Mouse (Mus musculus) stomach, postnatal 0 days (tissue): ENCODE data around the gene Gm6583.

Experiments used
- CTCF ChIP-seq: IDR thresholded peaks from 2 replicates; pipeline ENCODE4 v1.5.1; 2016; ENCODE audit warnings: antibody characterized with exemption, low read depth, mild to moderate bottlenecking, moderate library complexity
- EP300 ChIP-seq: optimal IDR thresholded peaks from 2 replicates; pipeline ENCODE3; 2016; ENCODE audit warnings: antibody characterized with exemption

DNA sequence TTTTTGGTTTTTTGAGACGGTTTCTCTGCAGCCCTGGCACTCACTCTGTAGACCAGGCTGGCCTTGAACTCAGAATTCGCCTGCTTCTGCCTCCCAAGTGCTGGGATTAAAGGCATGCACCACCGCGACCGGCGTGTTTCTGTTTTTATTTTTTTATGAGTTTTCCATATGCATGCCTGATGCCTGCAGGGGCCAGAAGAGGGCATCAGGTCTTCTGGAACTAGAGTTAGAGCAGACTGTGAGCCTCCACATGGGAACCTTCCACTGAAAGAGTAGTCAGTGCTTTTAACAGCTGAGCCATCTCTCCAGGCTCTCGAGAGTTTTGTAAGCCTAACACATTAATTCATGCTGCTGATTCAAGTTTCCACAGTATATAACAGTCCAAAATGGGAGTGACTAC lies 16.6 kb downstream of the Gm6583 start:
- TF ChIP-seq CTCF (peak; percentile 32), EP300 (no peak)
